Mouse (Mus musculus) brown adipose tissue, adult 24 weeks (tissue): ENCODE measurements at regions not wholly inside any gene's neighbourhood (a gene's known extent, or its start where the extent isn't known, plus 50 kb on each side); places are given as distances from the start of the nearest gene placed in this dataset.

ENCODE experiments used
- H3K27ac ChIP-seq: fragments of 200-500 bp; replicated peaks from 2 replicates; pipeline ENCODE4 v1.5.1; 2012; ENCODE audit warnings: low read depth, mild to moderate bottlenecking, low read length
- H3K4me1 ChIP-seq: fragments of 200-500 bp; 2 replicates; pipeline ENCODE4 v1.6.1; 2012; ENCODE audit warnings: low read length, mixed read lengths; ENCODE audit not compliant: control insufficient read depth, insufficient read depth, insufficient read length
- H3K4me3 ChIP-seq: fragments of 200-500 bp; 2 replicates; pipeline ENCODE4 v1.5.1; 2012; ENCODE audit warnings: low read depth, mild to moderate bottlenecking, low read length, moderate library complexity; ENCODE audit not compliant: insufficient read depth

- no peak overlapping the region for H3K4me3 ChIP-seq
- no peaks in the 10 kb centered on the region; the same call in 1 of the 2 replicates for H3K4me1 ChIP-seq
- no peak overlapping the region for H3K27ac ChIP-seq
Observed at GRCm38 (mm10) chr15:62849326-62849725, 995.7 kb downstream of the Gsdmc2 start.

GRCm38 (mm10) chr15:62845884-62846283 lies 999.1 kb downstream of the Gsdmc2 start:
- Histone ChIP-seq H3K4me3 (no peak overlapping the region), H3K27ac (no peak overlapping the region), H3K4me1 (no peaks in the 10 kb centered on the region; the same call in 1 of the 2 replicates)

- no peak overlapping the region for H3K27ac ChIP-seq
- H3K4me1 ChIP-seq, result no peaks in the 10 kb centered on the region
- no peak overlapping the region for H3K4me3 ChIP-seq
Observed at GRCm38 (mm10) chr15:62825586-62825985, 1019.4 kb downstream of the Gsdmc2 start.

DNA sequence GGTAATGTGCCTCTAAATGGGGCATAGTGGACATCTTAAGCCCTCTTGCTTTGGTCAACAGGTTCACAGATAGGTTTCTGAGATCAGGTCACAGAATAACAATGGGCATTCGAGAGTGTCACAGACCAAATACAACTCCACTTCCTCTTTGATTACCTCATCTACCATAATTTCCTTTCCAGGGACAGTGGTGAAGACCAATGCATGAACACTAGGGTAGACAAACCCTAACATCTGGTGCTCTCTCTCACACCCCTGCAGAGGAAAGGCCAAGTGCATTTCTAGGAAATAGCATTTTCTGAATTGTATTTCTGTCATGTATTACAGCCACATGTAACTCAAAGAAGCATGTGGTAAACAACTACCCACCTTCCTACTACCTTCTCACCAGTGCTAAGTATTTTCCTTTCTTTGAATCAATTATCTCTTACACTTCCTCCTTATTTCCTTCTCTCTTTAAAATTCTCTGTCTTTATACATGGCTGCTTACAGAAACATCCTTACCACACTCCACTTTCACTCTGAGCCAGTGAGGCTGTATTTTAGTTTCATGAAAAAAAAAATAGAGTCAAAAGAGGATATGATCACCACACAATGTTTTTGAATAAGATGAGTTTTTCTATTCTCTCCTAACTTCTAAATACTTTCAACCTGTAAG lies 1021.0 kb downstream of the Gsdmc2 start:
- Histone ChIP-seq H3K27ac (no peak overlapping the region), H3K4me3 (no peak overlapping the region), H3K4me1 (no peaks in the 10 kb centered on the region)

DNA sequence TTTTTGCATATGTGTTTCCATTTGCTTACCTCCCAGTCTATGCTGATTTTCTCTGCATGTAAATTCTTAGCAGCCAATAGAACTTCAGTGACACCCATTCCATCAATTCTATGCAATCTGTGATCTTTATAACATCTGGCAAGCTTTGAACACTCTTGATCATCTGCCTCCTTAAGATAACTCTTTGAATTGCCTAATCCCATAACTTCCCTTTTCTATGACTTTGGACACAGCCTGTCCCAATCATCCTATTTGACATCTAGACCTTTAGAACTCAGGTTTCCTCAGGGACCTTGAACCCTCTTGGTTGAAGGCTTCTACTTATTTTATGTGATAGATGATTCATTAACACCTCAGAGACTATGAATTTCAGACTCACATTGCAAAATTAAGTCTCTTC lies 1022.7 kb downstream of the Gsdmc2 start:
- H3K4me3 ChIP-seq, result no peak overlapping the region
- no peaks in the 10 kb centered on the region for H3K4me1 ChIP-seq
- no peak overlapping the region for H3K27ac ChIP-seq

- Histone ChIP-seq H3K4me3 (no peak overlapping the region), H3K27ac (no peak overlapping the region), H3K4me1 (no peaks in the 10 kb centered on the region)
Observed at GRCm38 (mm10) chr15:62813093-62813492, 1031.9 kb downstream of the Gsdmc2 start.

DNA sequence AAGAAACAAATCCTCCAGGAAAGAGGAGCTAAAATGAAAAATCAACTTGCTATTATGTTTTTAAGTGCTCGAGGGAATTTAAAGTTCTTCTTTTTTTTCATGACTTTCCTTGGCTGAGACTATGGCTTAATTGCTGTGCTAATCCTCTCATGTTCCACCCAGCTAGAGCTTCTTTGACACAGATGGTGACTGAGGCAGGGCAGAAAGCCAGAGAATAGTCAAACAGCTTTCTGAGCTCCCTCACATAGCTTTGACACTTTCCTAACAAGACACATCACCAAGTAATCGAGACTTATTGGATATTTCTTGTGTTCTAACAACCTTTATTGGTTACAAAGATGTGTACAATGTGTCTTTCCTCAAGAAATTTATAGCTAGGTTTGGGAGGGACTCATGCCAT lies 1033.0 kb downstream of the Gsdmc2 start:
- no peak overlapping the region for H3K4me3 ChIP-seq
- H3K27ac ChIP-seq, result no peak overlapping the region
- no peaks in the 10 kb centered on the region for H3K4me1 ChIP-seq

DNA sequence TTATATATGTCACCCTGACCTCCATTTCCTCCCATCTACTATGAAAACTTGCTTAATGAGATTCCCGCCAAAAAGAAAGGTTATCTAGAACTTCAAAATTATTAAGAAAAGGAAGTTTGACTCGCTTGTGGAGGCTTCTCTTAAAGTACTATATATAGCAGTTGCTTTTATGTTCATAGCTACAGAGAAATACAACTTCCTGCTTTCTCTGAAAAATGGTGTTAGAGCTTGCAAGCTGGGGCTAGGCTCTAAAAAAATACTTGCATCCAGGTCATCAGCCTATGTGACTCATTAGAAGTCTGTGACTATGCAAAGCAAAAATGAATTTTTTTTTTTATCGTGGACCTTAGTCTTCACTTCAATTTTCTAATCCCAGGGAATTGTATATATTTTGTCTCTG lies 1035.7 kb downstream of the Gsdmc2 start:
- H3K4me1 ChIP-seq, result no peaks in the 10 kb centered on the region
- H3K27ac ChIP-seq, result no peak overlapping the region
- no peak overlapping the region for H3K4me3 ChIP-seq

GRCm38 (mm10) chr15:62808087-62808808 lies 1036.7 kb downstream of the Gsdmc2 start:
- H3K27ac ChIP-seq, result no peak overlapping the region
- H3K4me1 ChIP-seq, result no peaks in the 10 kb centered on the region
- no peak overlapping the region for H3K4me3 ChIP-seq

- no peaks in the 10 kb centered on the region for H3K4me1 ChIP-seq
- H3K4me3 ChIP-seq, result no peak overlapping the region
- H3K27ac ChIP-seq, result no peak overlapping the region
Observed at GRCm38 (mm10) chr15:62807364-62807763, 1037.6 kb downstream of the Gsdmc2 start.

DNA sequence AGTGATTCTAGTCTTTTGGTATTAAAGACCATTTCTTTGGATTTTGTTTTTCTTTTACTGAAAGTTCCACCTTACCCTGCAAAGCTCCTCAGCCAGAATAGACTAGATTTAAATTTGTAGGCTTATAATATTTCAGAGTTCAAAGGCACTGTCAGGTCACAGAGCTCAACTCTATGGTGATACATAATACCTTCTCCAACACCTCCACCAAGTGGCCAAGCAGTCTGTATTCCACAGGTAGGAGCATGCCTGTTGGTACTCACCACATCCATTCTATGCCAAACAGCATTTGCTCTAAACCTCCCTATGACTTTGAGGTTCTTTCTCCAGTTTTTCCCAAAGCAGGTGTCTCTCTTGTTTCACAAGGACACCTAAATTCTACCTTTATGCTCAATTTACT lies 1042.2 kb downstream of the Gsdmc2 start:
- H3K4me3 ChIP-seq, result no peak overlapping the region
- H3K27ac ChIP-seq, result no peak overlapping the region
- no peaks in the 10 kb centered on the region for H3K4me1 ChIP-seq

GRCm38 (mm10) chr15:62798731-62799130 lies 1046.2 kb downstream of the Gsdmc2 start:
- Histone ChIP-seq H3K4me3 (no peak overlapping the region), H3K27ac (no peak overlapping the region)

DNA sequence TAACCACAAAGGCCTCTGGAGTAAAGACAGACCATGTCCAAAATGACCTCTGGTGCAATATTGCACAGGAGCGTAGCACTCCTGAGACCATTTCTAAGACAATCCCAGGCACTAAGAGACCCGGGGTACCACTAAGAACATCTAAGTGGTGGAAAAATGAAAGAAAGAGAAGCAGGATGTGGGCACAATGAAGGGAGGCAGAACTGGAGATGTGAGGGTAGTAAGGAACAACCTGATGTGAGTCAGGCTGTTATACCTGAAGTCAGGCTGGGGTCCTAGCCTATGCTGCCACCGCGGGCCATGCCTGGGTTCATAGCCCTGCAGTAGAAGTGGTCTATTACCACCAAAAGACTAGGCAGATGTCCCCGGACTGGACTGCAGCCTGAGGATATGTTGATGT lies 1051.4 kb downstream of the Gsdmc2 start:
- Histone ChIP-seq H3K27ac (no peak overlapping the region), H3K4me3 (no peak overlapping the region), H3K4me1 (peaks cover 2% of the 10 kb centered on the region; the same call in 1 of the 2 replicates)

More at GRCm38 (mm10) chr15:62798731-62799130, 1046.2 kb downstream of the Gsdmc2 start:
- no peaks in the 10 kb centered on the region for H3K4me1 ChIP-seq

- Histone ChIP-seq H3K4me3 (no peak overlapping the region), H3K27ac (no peak overlapping the region), H3K4me1 (peaks cover 2% of the 10 kb centered on the region; the same call in 1 of the 2 replicates)
Observed at GRCm38 (mm10) chr15:62792084-62792483, 1052.9 kb downstream of the Gsdmc2 start.

DNA sequence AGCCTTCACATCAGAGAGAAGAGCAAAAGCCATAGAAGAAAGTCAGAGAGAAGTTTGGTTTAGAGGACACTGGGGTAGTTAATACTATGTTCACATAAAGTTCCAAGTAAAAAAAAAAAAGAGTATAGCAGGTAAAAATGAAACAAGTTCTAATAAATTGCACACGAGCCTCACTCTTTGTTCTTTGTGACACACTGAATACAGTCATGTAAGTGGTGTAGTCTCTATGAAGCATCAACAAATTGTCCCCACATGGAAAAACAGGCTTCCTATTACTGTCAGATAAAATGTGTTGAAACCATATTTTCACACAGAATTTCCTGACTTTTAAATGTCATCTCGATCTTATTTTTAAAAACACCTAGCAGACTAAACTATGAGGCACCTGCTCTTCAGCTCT lies 1057.2 kb downstream of the Gsdmc2 start:
- Histone ChIP-seq H3K4me3 (no peak overlapping the region), H3K27ac (no peak overlapping the region), H3K4me1 (0 out of 2 replicates have a peak, but pooled peaks cover 2% of the 10 kb centered on the region)

DNA sequence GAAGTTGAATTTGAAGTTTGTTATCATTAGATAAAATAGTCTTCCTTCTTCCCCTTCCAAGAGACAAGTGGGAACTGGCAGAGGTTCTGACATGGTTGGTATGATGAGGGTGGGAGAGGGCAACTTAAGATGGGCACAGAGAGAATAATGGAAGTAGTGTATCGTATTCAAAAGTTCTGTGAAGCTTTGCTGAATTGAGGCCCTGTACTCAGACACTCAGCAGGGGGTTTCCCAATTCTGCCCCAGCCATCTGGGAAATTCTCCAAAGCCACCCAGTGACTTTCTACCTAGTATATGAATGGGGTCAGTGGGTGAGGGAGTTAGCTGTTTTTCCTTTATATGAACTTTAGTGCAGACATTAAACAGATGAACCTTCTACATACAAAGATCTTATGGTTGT lies 1058.7 kb downstream of the Gsdmc2 start:
- no peak overlapping the region for H3K4me3 ChIP-seq
- H3K27ac ChIP-seq, result no peak overlapping the region
- H3K4me1 ChIP-seq, result 0 out of 2 replicates have a peak, but pooled peaks cover 2% of the 10 kb centered on the region
